Mouse (Mus musculus) myocyte (in vitro differentiated cells): ENCODE data around the gene Mtm1. TPM values are rescaled to one million over a fixed set of nuclear protein-coding genes. Genes with fewer than 3 reads are reported as not detected.

Source experiments
- H3K27me3 ChIP-seq: one replicate; pipeline ENCODE4 v1.6.1; 2011; ENCODE audit not compliant: control insufficient read depth, insufficient read depth, insufficient read length
- H3K36me3 ChIP-seq: one replicate; pipeline ENCODE4 v1.6.1; 2011; ENCODE audit not compliant: control insufficient read depth, insufficient read depth
- H3K4me2 ChIP-seq: one replicate; pipeline ENCODE4 v1.6.1; 2011; ENCODE audit warnings: low read depth, control low read depth
- H3K4me3 ChIP-seq: one replicate; pipeline ENCODE4 v1.5.1; 2011; ENCODE audit warnings: mild to moderate bottlenecking, control low read depth, moderate library complexity
- H3K79me2 ChIP-seq: one replicate; pipeline ENCODE4 v1.6.1; 2011; ENCODE audit not compliant: control insufficient read depth, insufficient read depth
- H3ac ChIP-seq: one replicate; pipeline ENCODE4 v1.6.1; 2011; ENCODE audit not compliant: control insufficient read depth, insufficient read length
- CEBPB ChIP-seq: IDR thresholded peaks from 2 replicates; pipeline ENCODE4 v1.6.1; 2011; ENCODE audit warnings: mild to moderate bottlenecking, moderate library complexity; ENCODE audit not compliant: poor library complexity, insufficient read depth, severe bottlenecking
- E2F4 ChIP-seq: IDR thresholded peaks from one replicate; pipeline ENCODE4 v1.6.1; 2011; ENCODE audit warnings: mild to moderate bottlenecking, control low read depth, moderate library complexity; ENCODE audit not compliant: insufficient read depth
- MAX ChIP-seq: IDR thresholded peaks from one replicate; pipeline ENCODE4 v1.6.1; 2011; ENCODE audit warnings: low read depth, mild to moderate bottlenecking, control low read depth
- MYOD1 ChIP-seq, 3 experiments: IDR thresholded peaks; one replicate each; pipeline ENCODE4 v1.6.1; 2011; ENCODE audit warnings: control low read depth in 2 of 3, low read depth in 2 of 3, mild to moderate bottlenecking in 2 of 3, moderate library complexity in 1 of 3; ENCODE audit not compliant: insufficient read length in 2 of 3, control insufficient read depth in 1 of 3
- MYOG ChIP-seq, 3 experiments: IDR thresholded peaks; one replicate each; pipeline ENCODE4 v1.6.1; 2011; ENCODE audit warnings: control low read depth in 2 of 3, low read depth in 2 of 3, mild to moderate bottlenecking in 2 of 3; ENCODE audit not compliant: insufficient read length in 2 of 3, control insufficient read depth in 1 of 3, insufficient read depth in 1 of 3
- POLR2A ChIP-seq: IDR thresholded peaks from one replicate; pipeline ENCODE4 v1.6.1; 2011; ENCODE audit warnings: low read depth, mild to moderate bottlenecking, control low read depth, moderate library complexity; ENCODE audit not compliant: insufficient read length
- POLR2AphosphoS2 ChIP-seq: IDR thresholded peaks from one replicate; pipeline ENCODE4 v1.6.1; 2011; ENCODE audit warnings: low read depth, control low read depth; ENCODE audit not compliant: insufficient read length
- REST ChIP-seq: IDR thresholded peaks from one replicate; pipeline ENCODE4 v1.6.1; 2011; ENCODE audit warnings: mild to moderate bottlenecking, control low read depth, moderate library complexity; ENCODE audit not compliant: insufficient read depth, insufficient read length
- SRF ChIP-seq: IDR thresholded peaks from one replicate; pipeline ENCODE4 v1.6.1; 2011; ENCODE audit warnings: low read depth; ENCODE audit not compliant: control insufficient read depth, insufficient read length
- TCF12 ChIP-seq: IDR thresholded peaks from one replicate; pipeline ENCODE4 v1.6.1; 2011; ENCODE audit warnings: mild to moderate bottlenecking, control low read depth; ENCODE audit not compliant: poor library complexity, insufficient read depth, severe bottlenecking
- TCF3 ChIP-seq: IDR thresholded peaks from one replicate; pipeline ENCODE4 v1.6.1; 2011; ENCODE audit warnings: low read depth, control low read depth; ENCODE audit not compliant: insufficient read length
- USF1 ChIP-seq: IDR thresholded peaks from one replicate; pipeline ENCODE4 v1.6.1; 2011; ENCODE audit warnings: low read depth, mild to moderate bottlenecking, control low read depth, moderate library complexity
- polyA plus RNA-seq: library from polyadenylated mRNA; unstranded; fragments of >200 nt; fragmentation: generic; extraction: Trizol; gene quantifications from one replicate; pipeline ENCODE4 v1.2.1, GENCODE M21; 2012; ENCODE audit warnings: missing spikeins

Gene Mtm1
- polyA plus RNA-seq, 1 experiment, result 4.3 TPM

GRCm38 (mm10) chrX:71205821-71206542 lies 4.6 kb upstream of the Mtm1 start:
- Histone ChIP-seq H3K36me3 (no peaks in the 10 kb centered on the region), H3K27me3 (no peaks in the 10 kb centered on the region), H3K79me2 (no peaks in the 10 kb centered on the region), H3K4me3 (no peak overlapping the region), H3ac (no peak overlapping the region), H3K4me2 (no peak overlapping the region)
- TF ChIP-seq E2F4, result no peak
- TF ChIP-seq MYOD1 (IDR thresholded peaks at IDR 0.05; ENCODE audit: control insufficient read depth in 1 of 3, insufficient read length in 2 of 3, low read depth in 2 of 3), result no peak
- TF ChIP-seq MAX, result no peak
- TF ChIP-seq TCF12, result no peak
- TF ChIP-seq POLR2A, result no peak
- TF ChIP-seq CEBPB, result no peak
- TF ChIP-seq SRF, result no peak
- TF ChIP-seq POLR2AphosphoS2, result no peak

DNA sequence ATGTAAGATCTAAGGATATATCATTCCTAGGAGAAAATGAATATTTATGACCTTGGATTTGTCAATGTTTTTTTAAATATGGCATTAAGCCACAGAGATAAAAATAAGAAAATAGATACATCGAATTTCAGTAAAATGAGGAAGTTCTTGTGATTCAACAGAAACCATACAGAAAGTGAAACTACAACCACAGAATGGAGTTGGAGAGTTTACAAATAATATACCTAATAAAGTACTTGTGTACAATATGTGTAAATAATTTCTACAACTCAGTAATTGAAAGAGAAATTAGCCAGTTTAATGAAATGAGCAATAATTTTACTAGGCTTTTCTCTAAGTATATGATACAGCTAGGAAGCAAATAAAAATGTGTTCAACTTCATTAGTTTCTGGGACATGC lies 4.0 kb upstream of the Mtm1 start:
- Histone ChIP-seq H3K4me3 (no peak overlapping the region), H3K4me2 (no peak overlapping the region), H3K79me2 (no peaks in the 10 kb centered on the region), H3K27me3 (no peaks in the 10 kb centered on the region), H3K36me3 (no peaks in the 10 kb centered on the region), H3ac (no peak overlapping the region)
- TF ChIP-seq MAX, result no peak

DNA sequence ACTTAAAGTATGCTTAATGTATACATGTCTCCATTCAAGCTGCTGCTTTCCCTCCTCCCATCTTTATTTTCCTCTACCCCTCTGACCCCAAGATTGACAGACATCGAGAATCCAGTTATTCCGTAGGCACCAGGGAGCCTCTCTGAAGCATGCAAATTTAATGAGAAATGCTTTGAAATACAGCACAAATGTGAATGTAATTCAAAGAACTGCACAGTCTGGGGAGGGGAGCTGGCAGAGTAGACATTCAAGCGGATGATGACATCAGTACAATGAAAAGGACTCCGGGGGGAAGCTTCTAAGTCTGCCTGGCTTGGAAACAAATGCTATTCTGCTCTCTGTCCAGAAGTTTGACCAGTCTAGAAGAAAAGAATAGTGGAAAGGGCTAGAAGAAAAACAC lies 2.3 kb downstream of the Mtm1 start:
- TF ChIP-seq MYOG (IDR thresholded peaks at IDR 0.05; ENCODE audit: control insufficient read depth in 1 of 3, insufficient read depth in 1 of 3, insufficient read length in 2 of 3, low read depth in 2 of 3), result no peak
- TF ChIP-seq POLR2AphosphoS2, result no peak
- no peak for TF ChIP-seq TCF12
- no peak for TF ChIP-seq MAX
- no peak for TF ChIP-seq REST

DNA sequence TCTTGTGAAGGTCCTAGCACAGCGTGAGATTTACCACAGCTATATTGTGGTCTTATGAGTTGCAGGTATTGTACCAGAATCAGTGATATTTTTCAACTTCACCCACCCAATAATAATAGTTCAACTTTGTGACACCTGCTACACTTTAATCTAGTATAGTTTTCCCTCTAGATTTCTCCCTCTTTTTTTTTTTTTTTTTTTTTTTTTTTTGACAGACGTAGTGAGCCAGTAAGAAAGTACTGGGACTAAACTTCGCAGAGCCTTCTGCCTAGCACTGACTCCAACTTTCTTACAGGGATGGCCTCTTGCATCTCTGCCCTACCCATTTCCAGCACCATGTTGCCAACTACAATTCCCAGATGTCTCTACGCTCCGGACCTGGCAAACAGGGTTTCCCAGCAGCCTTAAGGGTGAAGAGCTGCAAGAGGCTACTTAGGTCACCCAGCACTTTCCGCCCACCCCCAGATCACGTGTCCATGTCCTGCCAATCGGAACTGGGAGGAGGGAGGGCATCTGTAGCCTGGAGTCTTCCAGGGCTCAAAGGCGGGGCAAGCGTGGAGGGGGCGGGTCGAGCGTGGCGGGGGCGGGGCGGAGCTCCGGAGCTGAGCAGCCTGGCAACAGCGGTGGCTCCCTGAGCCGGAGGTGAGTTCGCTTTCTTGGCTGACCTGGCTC lies 4.0 kb downstream of the Mtm1 start:
- Histone ChIP-seq H3K36me3 (no peaks in the 10 kb centered on the region), H3K4me3 (peak overlapping the region; percentile 48), H3K79me2 (peaks cover 5% of the 10 kb centered on the region), H3ac (no peak overlapping the region), H3K4me2 (no peak overlapping the region), H3K27me3 (no peaks in the 10 kb centered on the region)
- TF ChIP-seq TCF3, result no peak
- no peak for TF ChIP-seq MAX
- no peak for TF ChIP-seq CEBPB
- no peak for TF ChIP-seq POLR2AphosphoS2
- no peak for TF ChIP-seq REST
- no peak for TF ChIP-seq SRF
- no peak for TF ChIP-seq E2F4
- TF ChIP-seq POLR2A, result peak; percentile 59
- TF ChIP-seq TCF12, result no peak
- TF ChIP-seq MYOD1 (IDR thresholded peaks at IDR 0.05; ENCODE audit: control insufficient read depth in 1 of 3, insufficient read length in 2 of 3, low read depth in 2 of 3), result no peak
- peak; percentile 91 for TF ChIP-seq USF1
- no peak for TF ChIP-seq MYOG (IDR thresholded peaks at IDR 0.05; ENCODE audit: control insufficient read depth in 1 of 3, insufficient read depth in 1 of 3, insufficient read length in 2 of 3, low read depth in 2 of 3)

More for the DNA sequence above, 2.3 kb downstream of the Mtm1 start:
- Histone ChIP-seq H3K36me3 (no peaks in the 10 kb centered on the region), H3K4me3 (no peak overlapping the region), H3K27me3 (no peaks in the 10 kb centered on the region), H3ac (no peak overlapping the region), H3K4me2 (no peak overlapping the region), H3K79me2 (no peaks in the 10 kb centered on the region)

- H3K27me3 ChIP-seq, result no peaks in the 10 kb centered on the region
- no peak overlapping the region for H3ac ChIP-seq
- peak overlapping the region; percentile 48 for H3K4me2 ChIP-seq
- TF ChIP-seq POLR2AphosphoS2 (no peak), CEBPB (no peak), REST (no peak), E2F4 (no peak), POLR2A (peak; percentile 21), MYOG (IDR thresholded peaks at IDR 0.05; ENCODE audit: control insufficient read depth in 1 of 3, insufficient read depth in 1 of 3, insufficient read length in 2 of 3, low read depth in 2 of 3) (peak in 1 of 3 experiments; percentile 41)
- H3K36me3 ChIP-seq, result no peaks in the 10 kb centered on the region
- peaks cover 5% of the 10 kb centered on the region for H3K79me2 ChIP-seq
- peak overlapping the region; percentile 48 for H3K4me3 ChIP-seq
Measured at GRCm38 (mm10) chrX:71215113-71215708, 4.6 kb downstream of the Mtm1 start.
